Mouse (Mus musculus): ENCODE data around the gene Phka2.

Phka2 gene

DNA sequence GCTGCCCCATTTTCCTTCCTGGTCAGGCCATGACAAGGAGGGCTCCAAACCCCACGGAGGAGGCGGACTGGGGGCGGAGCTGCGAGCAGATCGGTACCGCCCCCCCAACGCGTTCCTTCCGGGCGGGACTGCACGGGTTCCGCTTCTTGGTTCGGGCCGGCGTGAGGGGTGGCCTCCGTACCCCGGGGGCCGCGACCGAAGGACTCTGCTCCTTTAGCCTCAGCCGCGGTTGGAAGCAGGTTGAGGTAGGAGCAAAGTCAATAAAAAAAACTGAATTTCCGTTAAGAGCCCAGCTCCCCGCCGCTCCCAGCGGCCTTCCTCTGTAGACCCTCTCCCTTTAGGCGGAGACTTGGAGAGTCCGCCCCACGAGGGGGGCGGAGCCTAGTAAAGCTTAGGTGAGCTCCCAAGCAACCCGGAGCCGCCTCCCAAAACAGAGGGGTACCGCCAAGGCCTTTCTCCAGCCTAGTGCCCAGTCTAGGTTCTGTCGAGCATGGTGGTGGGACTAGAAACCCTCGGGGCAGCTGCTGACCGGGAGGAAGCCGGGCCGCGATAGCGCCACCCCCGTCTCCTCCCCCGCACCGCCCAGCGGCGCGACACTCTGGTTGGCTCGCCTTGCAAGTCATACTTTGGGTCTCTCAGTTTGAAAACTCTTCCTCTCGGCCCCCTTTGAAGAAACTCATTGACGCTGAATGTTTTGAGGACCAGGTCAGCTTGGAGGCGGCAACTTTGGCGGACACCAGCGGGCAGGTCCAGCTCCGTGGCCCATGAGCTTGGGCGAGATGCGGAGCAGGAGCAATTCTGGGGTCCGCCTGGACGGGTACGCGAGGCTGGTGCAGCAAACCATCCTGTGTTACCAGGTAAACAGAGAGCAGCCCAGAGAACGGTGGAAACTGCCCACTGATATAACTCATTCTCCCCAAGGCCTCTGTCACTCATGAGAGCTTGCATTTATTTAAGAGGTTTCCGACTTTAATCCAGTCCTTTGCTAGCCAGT is at the start of gene Phka2:
Gene Phka2 (plus strand): TSS at position 119 of the 994 bp plus-strand sequence.
- peak; percentile 84 for DNase-seq (ENCODE audit: low spot score)

GRCm38 (mm10) chrX:160455686-160456085 is 46.3 kb upstream of the Phka2 start:
- peak; percentile 4 for DNase-seq (ENCODE audit: low spot score)

GRCm38 (mm10) chrX:160471257-160471786 is 30.6 kb upstream of the Phka2 start:
- no peak for DNase-seq (ENCODE audit: low spot score)

DNA sequence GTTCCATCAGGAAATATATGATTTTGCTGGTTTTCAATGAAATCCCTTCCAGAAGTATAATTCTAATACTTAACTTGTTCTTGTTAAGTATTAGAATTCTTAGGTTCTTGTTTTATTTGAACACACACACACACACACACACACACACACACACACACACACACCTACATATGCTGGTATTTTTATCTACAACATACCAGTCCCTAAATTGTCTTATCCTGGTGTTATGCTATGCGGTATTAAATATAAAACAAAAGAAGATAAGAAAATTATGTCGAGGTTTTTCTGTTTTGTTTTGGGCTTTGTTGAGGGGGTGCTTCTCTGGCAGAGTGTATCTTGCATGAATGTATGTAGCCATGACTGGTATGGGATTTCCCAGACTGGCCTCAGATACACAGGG is 12.2 kb upstream of the Phka2 start:
- no peak for DNase-seq (ENCODE audit: low spot score)

DNA sequence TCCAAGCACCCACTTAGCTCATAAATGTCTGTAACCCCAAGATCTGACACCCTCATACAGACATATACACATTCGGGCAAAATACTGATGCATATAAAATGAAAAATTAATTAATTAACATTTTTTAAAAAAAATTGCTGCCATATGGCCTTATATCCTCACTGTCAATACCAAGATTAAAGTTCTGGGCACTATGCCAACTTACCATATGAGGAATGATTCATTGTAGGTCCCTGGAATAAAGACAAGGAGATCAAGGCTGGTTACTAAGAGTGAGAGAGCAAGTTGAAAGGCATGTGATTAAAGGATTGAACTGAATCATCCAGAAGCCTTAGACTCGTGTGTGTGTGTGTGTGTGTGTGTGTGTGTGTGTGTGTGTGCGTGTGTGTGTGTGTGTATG is 7.6 kb upstream of the Phka2 start:
- DNase-seq (ENCODE audit: low spot score), result no peak

GRCm38 (mm10) chrX:160494921-160495320 is 7.0 kb upstream of the Phka2 start:
- DNase-seq (ENCODE audit: low spot score), result no peak

GRCm38 (mm10) chrX:160496473-160496872 is 5.5 kb upstream of the Phka2 start:
- no peak for DNase-seq (ENCODE audit: low spot score)

- DNase-seq (ENCODE audit: low spot score), result no peak
Observed at GRCm38 (mm10) chrX:160501095-160501494, 871 bp upstream of the Phka2 start.

DNA sequence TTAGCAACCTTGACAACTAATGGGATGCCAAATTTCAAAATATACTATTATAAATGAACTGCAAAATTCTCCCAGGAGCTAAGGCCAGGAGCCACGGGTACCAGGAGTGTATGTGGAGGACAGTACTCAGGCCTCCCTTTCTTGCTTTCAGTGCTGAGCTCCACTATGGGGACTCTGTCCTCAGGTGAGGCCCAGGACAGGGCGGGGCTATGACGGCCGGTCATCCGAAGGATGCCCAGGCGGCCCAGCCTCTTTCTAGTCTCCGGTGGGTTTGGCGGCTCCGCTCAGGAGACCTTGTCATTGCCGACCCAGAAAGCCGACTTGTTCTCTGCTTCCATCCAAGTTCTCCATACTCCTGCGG is 299 bp upstream of the Phka2 start:
- DNase-seq (ENCODE audit: low spot score), result no peak

DNA sequence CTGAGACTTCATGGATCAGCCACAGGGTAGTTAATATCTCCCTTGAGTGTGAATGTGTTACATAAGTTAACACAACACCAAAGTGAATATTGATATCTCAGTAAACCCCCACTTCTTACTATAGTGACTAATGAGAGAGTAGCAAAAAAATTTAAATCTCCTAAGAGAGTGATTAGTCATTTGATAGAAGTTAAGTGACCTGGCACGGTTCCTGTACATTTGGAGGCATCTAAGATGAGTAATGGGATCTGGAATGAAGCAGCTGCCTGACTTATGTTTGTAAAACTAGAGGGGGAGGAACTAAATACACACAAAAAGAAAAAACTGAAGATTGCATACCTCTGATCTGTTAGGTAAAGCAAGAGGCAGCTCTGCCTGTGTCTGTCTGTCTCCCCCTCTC is 7.1 kb downstream of the Phka2 start:
- DNase-seq (ENCODE audit: low spot score), result peak; percentile 20

GRCm38 (mm10) chrX:160510197-160510596 is 8.2 kb downstream of the Phka2 start:
- no peak for DNase-seq (ENCODE audit: low spot score)

DNA sequence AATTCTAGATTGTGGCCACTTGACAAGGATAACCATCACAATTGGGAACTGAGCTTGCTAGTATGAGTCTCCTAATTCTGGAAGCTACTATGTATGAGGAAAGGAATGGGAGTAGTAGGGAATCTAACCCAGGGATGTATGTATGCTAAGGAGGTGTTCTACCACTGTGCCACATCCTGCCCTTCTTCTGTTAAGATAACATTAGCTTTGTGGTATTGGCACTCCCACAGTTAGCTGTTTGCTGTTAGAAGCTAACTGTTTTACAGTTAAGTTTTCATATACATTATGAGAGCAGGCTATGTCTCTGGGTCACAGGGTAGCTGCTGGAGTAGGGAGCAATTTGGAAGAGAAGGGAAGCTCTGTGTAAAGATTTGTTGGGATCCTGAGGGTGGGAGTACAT is 14.1 kb downstream of the Phka2 start:
- DNase-seq (ENCODE audit: low spot score), result no peak

- DNase-seq (ENCODE audit: low spot score), result peak; percentile 3
Observed at GRCm38 (mm10) chrX:160542772-160543171, 40.8 kb downstream of the Phka2 start.

- no peak for DNase-seq (ENCODE audit: low spot score)
Observed at GRCm38 (mm10) chrX:160548875-160549274, 46.9 kb downstream of the Phka2 start.

DNA sequence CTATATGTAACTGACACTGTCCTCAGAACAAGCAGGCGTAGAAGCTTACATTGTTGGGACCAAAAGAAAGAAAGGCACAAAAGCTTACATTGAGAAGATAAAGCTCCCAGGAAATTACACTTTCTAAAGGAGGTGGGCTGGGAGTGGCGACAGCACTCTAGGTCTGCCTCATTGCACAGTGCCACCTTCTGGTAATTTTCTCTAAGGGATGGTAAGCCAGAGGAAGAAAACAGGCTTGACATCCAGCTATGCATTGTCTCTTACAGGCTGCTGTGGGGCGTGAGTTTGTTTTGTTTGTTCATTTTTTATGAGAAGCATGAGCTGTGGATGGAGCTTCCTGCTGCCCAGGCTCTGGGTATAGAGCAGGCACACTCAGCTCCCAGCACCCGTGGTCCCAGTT is 50.1 kb downstream of the Phka2 start:
- peak; percentile 3 for DNase-seq (ENCODE audit: low spot score)

DNA sequence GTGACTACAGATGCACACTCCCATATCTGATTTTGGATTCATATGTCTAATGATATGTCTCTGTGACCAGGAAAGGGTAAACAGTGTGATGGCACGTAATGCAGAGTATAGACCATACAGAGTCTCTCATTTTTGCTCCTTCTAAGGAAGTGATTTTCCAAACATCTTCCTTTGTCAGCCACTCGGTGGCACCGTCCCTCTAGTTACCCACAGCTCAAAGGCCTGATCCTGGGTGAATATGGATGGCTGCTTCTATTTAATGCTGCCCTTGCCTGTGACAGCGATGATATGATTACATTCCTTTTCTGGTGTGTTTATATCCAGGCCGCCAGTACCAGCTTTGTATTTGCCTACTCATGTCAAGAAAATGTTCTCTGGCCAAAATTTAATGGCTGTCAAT is 81.6 kb downstream of the Phka2 start:
- DNase-seq (ENCODE audit: low spot score), result no peak

- no peak for DNase-seq (ENCODE audit: low spot score)
Observed at GRCm38 (mm10) chrX:160584148-160584838, 82.3 kb downstream of the Phka2 start.

DNA sequence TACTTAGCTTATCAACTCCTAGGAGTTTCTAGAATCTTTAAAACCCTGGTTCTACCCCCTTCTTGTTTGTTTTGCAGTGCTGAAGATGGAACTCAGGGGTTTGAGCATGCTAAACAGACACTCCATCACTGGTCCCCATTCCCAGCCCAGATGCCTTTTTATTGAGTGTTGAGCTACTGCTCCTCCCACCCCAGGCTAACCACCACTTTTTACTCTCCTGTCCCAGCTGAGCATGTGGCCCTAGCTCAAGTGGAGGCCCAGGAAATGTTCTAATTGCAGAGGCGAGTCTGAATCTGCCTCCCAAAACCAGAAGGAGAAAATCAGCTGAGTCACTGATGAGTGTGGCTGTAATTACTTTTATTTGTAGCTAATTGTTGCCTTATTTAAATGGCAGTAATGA is 83.1 kb downstream of the Phka2 start:
- DNase-seq (ENCODE audit: low spot score), result no peak

- DNase-seq (ENCODE audit: low spot score), result no peak
Observed at GRCm38 (mm10) chrX:160588523-160588922, 86.6 kb downstream of the Phka2 start.

- DNase-seq (ENCODE audit: low spot score), result no peak
Observed at GRCm38 (mm10) chrX:160590147-160590546, 88.2 kb downstream of the Phka2 start.

GRCm38 (mm10) chrX:160592933-160593332 is 91.0 kb downstream of the Phka2 start:
- no peak for DNase-seq (ENCODE audit: low spot score)

GRCm38 (mm10) chrX:160598055-160598454 is 96.1 kb downstream of the Phka2 start:
- no peak for DNase-seq (ENCODE audit: low spot score)
